In the genomic region with DNA sequence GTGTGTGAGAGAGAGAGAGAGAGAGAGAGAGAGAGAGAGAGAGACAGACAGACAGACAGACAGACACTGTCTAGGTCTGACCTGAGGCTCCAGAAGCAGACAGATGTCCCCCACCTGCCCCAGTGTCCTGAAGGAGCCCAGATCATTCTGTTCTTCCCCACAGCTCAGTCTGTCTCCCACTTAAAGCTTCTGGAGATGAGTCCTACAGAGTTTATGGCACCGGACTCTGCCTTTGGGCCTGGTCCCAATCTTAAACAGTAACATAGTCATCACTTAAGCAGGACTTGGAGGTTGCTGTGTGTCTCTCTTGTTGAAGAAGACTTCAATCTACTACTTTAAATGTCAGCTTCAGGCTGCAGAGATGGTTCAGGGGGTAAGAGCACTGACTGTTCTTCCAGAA, we compare ENCODE assay signal across 24 mouse cellular contexts. TPM values are rescaled to one million over a fixed set of nuclear protein-coding genes. Genes with fewer than 3 reads are reported as not detected.
DNase-seq lines count a peak whose midpoint lies in the region; TF ChIP-seq lines count a peak whose summit lies in the region.
"Had no signal": no experiment of that assay in that cellular context is flagged by ENCODE, and none has a peak within 500 bp of the region (broad histone marks: within the 10 kb centered on the region; RNA-seq: fewer than 3 reads in every experiment).

No protein-coding gene starts in this region.

- DNase-seq in heart, adult 11 months: peak; percentile 63
- no peak for DNase-seq in heart, postnatal 36 days
- peak; percentile 55 for DNase-seq in heart, embryonic 10.5 days (ENCODE audit: low spot score)
- no peak for DNase-seq in heart, adult 8-10 months (ENCODE audit: low spot score)
- DNase-seq in layer of hippocampus, adult 2 months (ENCODE audit: low spot score in 2 of 2): no peak
- DNase-seq in layer of hippocampus, postnatal 14 days (ENCODE audit: low spot score in 2 of 2): no peak
- DNase-seq: cerebellum, adult 11 months; cerebellum, adult 11-12 months had no signal

- peaks cover 5% of the 10 kb centered on the region; the same call in 1 of the 2 replicates for H3K36me3 ChIP-seq in heart, embryonic 10.5 days

- H3K27ac ChIP-seq in heart, embryonic 10.5 days: no peak overlapping the region
- peak overlapping the region; percentile 28; the same call in 1 of the 2 replicates for H3K27ac ChIP-seq in layer of hippocampus, adult 2 months

- TF ChIP-seq CTCF in layer of hippocampus, adult 2 months (conservative IDR thresholded peaks at IDR 0.05): no peak

- H3K4me3 ChIP-seq in heart, embryonic 10.5 days: no peak overlapping the region
- H3K4me3 ChIP-seq in layer of hippocampus, adult 2 months: no peak overlapping the region

- H3K4me1 ChIP-seq in heart, embryonic 10.5 days: no peaks in the 10 kb centered on the region

- intact Hi-C loops in heart, postnatal 36 days (cut with DNase I): no loop called here

- no peaks in the 10 kb centered on the region for H3K27me3 ChIP-seq in heart, embryonic 10.5 days (ENCODE audit: insufficient read depth, poor library complexity, severe bottlenecking)
- H3K27me3 ChIP-seq: CH12.LX, Patski had no signal

- no peaks in the 10 kb centered on the region for H3K9me3 ChIP-seq in heart, embryonic 10.5 days
- H3K9me3 ChIP-seq: G1E had no signal

- 100% methylated on average over 1 of the region's 1 CpGs for WGBS in heart, embryonic 10.5 days

RNA-seq across cellular contexts. Expression of a gene that starts 15.6 kb away (rescaled TPM):
- 100 to 1,000 TPM in 1 of 2 experiments, 10 to 100 TPM in 1; 98.0 to 105 TPM for total RNA-seq in heart, postnatal 36 days (2021)
- 9.1 and 10.1 TPM in 2 replicates for polyA plus RNA-seq in heart, embryonic 10.5 days (2016; fragmentation: Nextera tagmentation; extraction: Ambion mirVana)
- 100 to 1,000 TPM; 114 to 136 (median 130) TPM for total RNA-seq in heart, adult 8-10 months (2022)
- 10 to 100 TPM; 22.4 to 24.8 TPM for total RNA-seq in layer of hippocampus, adult 2 months (2021)
- total RNA-seq in layer of hippocampus, postnatal 14 days (2021): 10 to 100 TPM; 24.0 to 25.5 TPM

RNA-seq across cellular contexts. Expression of a gene that starts 15.8 kb away (rescaled TPM):
- total RNA-seq in heart, postnatal 36 days (2021): 10 to 100 TPM; 15.6 to 17.4 TPM
- 39.2 and 49.6 TPM in 2 replicates for polyA plus RNA-seq in heart, embryonic 10.5 days (2016; fragmentation: Nextera tagmentation; extraction: Ambion mirVana)
- 10 to 100 TPM; 12.7 to 16.2 (median 14.0) TPM for total RNA-seq in heart, adult 8-10 months (2022)
- 10 to 100 TPM; 40.3 to 42.7 TPM for total RNA-seq in layer of hippocampus, adult 2 months (2021)
- total RNA-seq in layer of hippocampus, postnatal 14 days (2021): 10 to 100 TPM; 39.3 to 42.4 TPM

RNA-seq across cellular contexts. Expression of a gene that starts 38.3 kb away (rescaled TPM):
- not detected for total RNA-seq in heart, postnatal 36 days (2021)
- polyA plus RNA-seq in heart, embryonic 10.5 days (2016; fragmentation: Nextera tagmentation; extraction: Ambion mirVana): not detected in 2 replicates
- 1 to 10 TPM in 1 of 4 experiments, not detected in 3; 2.0 TPM for total RNA-seq in heart, adult 8-10 months (2022)
- not detected for total RNA-seq in layer of hippocampus, adult 2 months (2021)
- not detected for total RNA-seq in layer of hippocampus, postnatal 14 days (2021)
- total RNA-seq: adrenal gland, adult 18-20 months; adrenal gland, adult 2 months; adrenal gland, adult 8-10 months; adrenal gland, postnatal 10 days; adrenal gland, postnatal 14 days; adrenal gland, postnatal 25 days; adrenal gland, postnatal 36 days; adrenal gland, postnatal 4 days; CH12.LX; ES-E14; G1E; MEL had no signal
- polyA plus RNA-seq: activated CD4-positive, CD25-positive, alpha-beta regulatory T cell, adult 4 months; adrenal gland, adult 2 months; brain, embryonic 14.5 days; C2C12; G1E; Patski had no signal

RNA-seq across cellular contexts. Expression of a gene that starts 48.0 kb away (rescaled TPM):
- 1 to 10 TPM; 3.8 to 4.7 TPM for total RNA-seq in heart, postnatal 36 days (2021)
- 0.46 and 0.59 TPM in 2 replicates for polyA plus RNA-seq in heart, embryonic 10.5 days (2016; fragmentation: Nextera tagmentation; extraction: Ambion mirVana)
- 1 to 10 TPM; 1.6 to 3.1 (median 1.8) TPM for total RNA-seq in heart, adult 8-10 months (2022)
- under 1 TPM in 1 of 2 experiments, not detected in 1; 0.49 TPM for total RNA-seq in layer of hippocampus, adult 2 months (2021)
- total RNA-seq in layer of hippocampus, postnatal 14 days (2021): under 1 TPM; 0.29 to 0.46 TPM
- total RNA-seq: adrenal gland, adult 18-20 months had no signal
- polyA plus RNA-seq: G1E had no signal

Comparison
In these comparisons a context has a peak if more than half of its experiments do, and no peak if none do; other contexts are left out.
1. DNase-seq: peak in heart, adult 11 months (single experiment) and heart, embryonic 10.5 days (single experiment); none in heart, postnatal 36 days (0 of 2), heart, adult 8-10 months (single experiment), layer of hippocampus, adult 2 months (0 of 2) and layer of hippocampus, postnatal 14 days (0 of 2).